Mouse (Mus musculus) olfactory bulb, adult 2 months (tissue): ENCODE results near the gene Olfr1402. TPM values are rescaled to one million over a fixed set of nuclear protein-coding genes. Genes with fewer than 3 reads are reported as not detected.

Experiments
- H3K27ac ChIP-seq: fragments of 200-500 bp; 2 replicates; pipeline ENCODE4 v1.5.1; 2012; ENCODE audit warnings: low read depth, low read length; ENCODE audit not compliant: insufficient read depth
- H3K4me1 ChIP-seq: fragments of 200-500 bp; 2 replicates; pipeline ENCODE4 v1.6.1; 2012; ENCODE audit warnings: low read length; ENCODE audit not compliant: control insufficient read depth, insufficient read depth
- H3K4me3 ChIP-seq: fragments of 200-500 bp; 2 replicates; pipeline ENCODE4 v1.5.1; 2012; ENCODE audit warnings: mild to moderate bottlenecking, low read depth, low read length, moderate library complexity; ENCODE audit not compliant: insufficient read depth
- CTCF ChIP-seq: fragments of 200-500 bp; IDR thresholded peaks from 2 replicates; pipeline ENCODE4 v1.5.1; 2012; ENCODE audit warnings: low read depth, mild to moderate bottlenecking, low read length, moderate library complexity; ENCODE audit not compliant: insufficient read depth
- POLR2A ChIP-seq: fragments of 200-500 bp; IDR thresholded peaks from 2 replicates; pipeline ENCODE4 v1.6.1; 2012; ENCODE audit warnings: mild to moderate bottlenecking, low read depth, low read length, moderate library complexity; ENCODE audit not compliant: insufficient read depth
- WGBS: fragments of 180-500 bp; shearing (Covaris S2); methylation state at CpG from one replicate; pipeline ENCODE4 v1.1.7; 2018; 5-methylcytosine and 5-hydroxymethylcytosine counted together
- polyA plus RNA-seq: library from polyadenylated mRNA; stranded (reverse); fragments of >200 nt; gene quantifications from 2 replicates; pipeline ENCODE4 v1.2.4, GENCODE M21; 2012; ENCODE audit warnings: low replicate concordance; ENCODE audit not compliant: missing spikeins, insufficient read depth, insufficient read length

Gene Olfr1402
- polyA plus RNA-seq: not detected in 2 replicates

GRCm38 (mm10) chr3:97421920-97422319 lies at the start of gene Olfr1402:
TSS of gene Olfr1402 (minus strand) at chr3:97422020.
- no peaks in the 10 kb centered on the region for H3K4me1 ChIP-seq
- H3K27ac ChIP-seq: no peak within 1 kb of the TSS
- no peak for TF ChIP-seq POLR2A
- WGBS: 81% methylated on average over 1 of the region's 1 CpGs
- H3K4me3 ChIP-seq: no peak within 1 kb of the TSS

GRCm38 (mm10) chr3:97455286-97455685 lies 33.5 kb upstream of the Olfr1402 start:
- H3K4me3 ChIP-seq: no peak overlapping the region
- no peak for TF ChIP-seq POLR2A
- TF ChIP-seq CTCF: no peak
- no peaks in the 10 kb centered on the region for H3K4me1 ChIP-seq
- 81% methylated on average over 4 of the region's 4 CpGs for WGBS
- H3K27ac ChIP-seq: no peak overlapping the region

GRCm38 (mm10) chr3:97438619-97439018 lies 16.8 kb upstream of the Olfr1402 start:
- 98% methylated on average over 2 of the region's 2 CpGs for WGBS
- no peak for TF ChIP-seq POLR2A
- no peak for TF ChIP-seq CTCF
- no peaks in the 10 kb centered on the region for H3K4me1 ChIP-seq
- H3K27ac ChIP-seq: no peak overlapping the region
- H3K4me3 ChIP-seq: no peak overlapping the region

GRCm38 (mm10) chr3:97394289-97394688 lies 27.5 kb downstream of the Olfr1402 start:
- TF ChIP-seq POLR2A (no peak), CTCF (peak; percentile 55; the same call in 1 of the 2 replicates)
- Histone ChIP-seq H3K4me1 (no peaks in the 10 kb centered on the region), H3K27ac (no peak overlapping the region), H3K4me3 (no peak overlapping the region)
- WGBS: 39% methylated on average over 1 of the region's 1 CpGs

GRCm38 (mm10) chr3:97393079-97393478 lies 28.7 kb downstream of the Olfr1402 start:
- WGBS: 75% methylated on average over 5 of the region's 5 CpGs
- no peak overlapping the region for H3K4me3 ChIP-seq
- TF ChIP-seq CTCF (no peak), POLR2A (no peak)

GRCm38 (mm10) chr3:97370382-97370781 lies 51.4 kb downstream of the Olfr1402 start:
- no peaks in the 10 kb centered on the region for H3K4me1 ChIP-seq
- TF ChIP-seq CTCF: no peak
- TF ChIP-seq POLR2A: no peak
- no peak overlapping the region for H3K4me3 ChIP-seq
- H3K27ac ChIP-seq: no peak overlapping the region

More at GRCm38 (mm10) chr3:97393079-97393478, 28.7 kb downstream of the Olfr1402 start:
- H3K27ac ChIP-seq: no peak overlapping the region
- no peaks in the 10 kb centered on the region for H3K4me1 ChIP-seq

GRCm38 (mm10) chr3:97363418-97364098 lies 58.3 kb downstream of the Olfr1402 start:
- Histone ChIP-seq H3K27ac (no peak overlapping the region), H3K4me1 (no peaks in the 10 kb centered on the region), H3K4me3 (no peak overlapping the region)
- 66% methylated on average over 3 of the region's 3 CpGs for WGBS
- TF ChIP-seq CTCF (no peak), POLR2A (no peak)

GRCm38 (mm10) chr3:97358448-97358847 lies 63.4 kb downstream of the Olfr1402 start:
- WGBS: 68% methylated on average over 1 of the region's 1 CpGs
- Histone ChIP-seq H3K27ac (no peak overlapping the region), H3K4me3 (no peak overlapping the region), H3K4me1 (no peaks in the 10 kb centered on the region)
- TF ChIP-seq POLR2A: no peak
- TF ChIP-seq CTCF: no peak

Other genes starting within 250 kb of the Olfr1402 start
- gene Bcl9, start 124.1 kb downstream of the Olfr1402 start, polyA plus RNA-seq: not detected in 2 replicates
- gene Chd1l, start 188.2 kb upstream of the Olfr1402 start, polyA plus RNA-seq: not detected in 2 replicates
- not detected in 2 replicates for gene Fmo5, start 206.8 kb upstream of the Olfr1402 start, polyA plus RNA-seq
- not detected in 2 replicates for gene Prkab2, start 236.2 kb upstream of the Olfr1402 start, polyA plus RNA-seq